Mouse (Mus musculus) skeletal muscle tissue, adult 2 months (tissue): ENCODE results near the gene Zbtb20.

Source experiments
- DNase-seq: peaks from one replicate; pipeline ENCODE4 v3.0.0-alpha.2; 2012; ENCODE audit warnings: low read depth, low spot score

Gene Zbtb20

DNA sequence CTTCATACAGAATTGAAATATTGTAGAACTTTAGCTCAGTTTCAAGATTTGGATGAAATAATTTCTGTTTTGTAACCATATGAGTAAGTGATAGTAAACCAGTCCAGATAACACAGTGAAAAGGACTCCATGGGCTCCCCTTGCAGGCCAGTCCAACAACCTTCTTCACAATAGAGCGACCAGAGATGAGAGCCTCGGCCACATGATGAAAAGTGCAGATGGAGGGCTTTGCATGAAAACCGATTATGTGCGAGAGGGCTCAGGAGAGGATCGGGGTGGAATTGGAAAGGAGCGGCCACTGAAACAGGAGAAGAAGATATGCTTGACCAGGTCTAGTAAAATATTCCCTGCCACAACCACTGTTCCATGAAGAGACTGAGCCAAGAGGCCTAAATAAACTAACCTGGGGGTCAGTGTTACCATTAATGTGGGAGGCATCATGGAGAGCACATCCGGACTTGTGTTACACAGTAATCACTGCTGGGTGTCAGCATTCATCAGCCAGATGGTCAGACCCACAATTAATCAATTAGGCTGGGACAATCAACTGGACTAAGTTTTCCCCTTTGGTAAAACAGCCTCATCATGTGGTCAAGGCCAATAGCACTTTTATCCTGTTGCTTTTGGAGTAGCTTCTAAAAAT, 485.3 kb downstream of the Zbtb20 start:
- DNase-seq = no peak

GRCm38 (mm10) chr16:43362651-43363300, 487.1 kb downstream of the Zbtb20 start:
- DNase-seq = peak; percentile 95

DNA sequence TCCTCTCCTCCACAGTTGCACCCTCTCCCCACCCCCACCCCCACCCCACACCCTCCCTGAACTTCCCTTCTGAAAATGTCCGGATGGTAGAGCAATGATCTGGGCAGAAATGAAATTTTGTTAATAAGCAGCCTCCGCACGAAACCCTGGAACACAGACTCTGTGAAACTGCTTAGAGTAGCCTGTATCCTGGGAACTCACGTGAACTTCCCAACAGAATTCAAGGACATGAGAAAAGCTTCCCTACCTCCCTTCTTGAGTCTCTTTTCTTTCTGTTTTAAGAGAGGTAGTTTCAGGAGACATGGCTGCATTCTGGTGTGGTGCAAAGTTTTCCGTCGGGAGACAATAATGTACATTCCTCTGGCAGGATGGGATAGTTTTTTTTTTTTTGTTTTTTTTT, 487.6 kb downstream of the Zbtb20 start:
- peak; percentile 24 for DNase-seq

GRCm38 (mm10) chr16:43363751-43364515, 488.3 kb downstream of the Zbtb20 start:
- peak; percentile 93 for DNase-seq

GRCm38 (mm10) chr16:43364516-43364910, 488.8 kb downstream of the Zbtb20 start:
- peak; percentile 40 for DNase-seq

DNA sequence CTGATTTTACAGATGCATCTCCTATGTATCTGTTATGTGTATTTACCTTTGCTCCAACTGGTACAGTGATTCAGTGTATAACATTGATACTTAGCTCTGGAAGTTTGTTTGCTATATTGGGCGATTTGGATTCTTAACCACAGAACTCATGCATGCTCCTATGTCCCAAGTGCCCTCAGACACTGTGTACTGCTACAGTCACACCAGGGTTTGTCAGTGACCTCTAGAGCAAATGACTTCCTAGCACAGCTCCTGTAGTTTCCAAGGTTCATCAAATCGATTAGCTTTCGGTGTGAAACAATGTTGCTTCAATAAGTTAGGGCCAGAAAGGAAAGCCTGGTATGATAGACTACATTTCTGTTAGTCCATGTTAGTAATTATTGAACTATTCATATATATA, 489.6 kb downstream of the Zbtb20 start:
- no peak for DNase-seq

DNA sequence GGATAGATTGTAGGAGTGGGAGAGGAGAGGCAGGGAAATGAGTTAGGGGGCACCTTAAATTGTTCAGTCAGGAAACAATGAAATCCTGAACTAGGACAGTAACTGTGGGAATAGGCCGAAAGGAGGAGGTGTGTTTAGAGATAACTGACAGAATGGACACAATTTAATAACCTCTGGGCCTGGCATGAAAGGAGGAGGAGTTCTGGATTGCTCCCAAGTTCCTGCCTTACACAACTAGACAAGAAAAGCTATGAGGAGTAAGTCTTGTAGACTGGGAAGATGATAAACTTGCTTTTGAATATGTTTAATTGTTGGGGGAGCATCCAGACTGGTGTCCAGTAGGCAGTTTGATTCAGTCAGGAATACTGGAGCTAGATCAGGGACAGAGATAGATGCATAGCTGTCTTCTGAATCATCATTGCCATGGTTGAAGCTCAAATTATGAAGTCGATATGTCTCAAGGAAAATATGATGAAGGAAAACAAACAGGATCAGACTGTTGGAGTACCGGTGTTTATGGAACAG, 494.9 kb downstream of the Zbtb20 start:
- no peak for DNase-seq

GRCm38 (mm10) chr16:43376782-43377181, 501.1 kb downstream of the Zbtb20 start:
- DNase-seq = no peak

- no peak for DNase-seq
Measured at GRCm38 (mm10) chr16:43379351-43380325, 504.0 kb downstream of the Zbtb20 start.

DNA sequence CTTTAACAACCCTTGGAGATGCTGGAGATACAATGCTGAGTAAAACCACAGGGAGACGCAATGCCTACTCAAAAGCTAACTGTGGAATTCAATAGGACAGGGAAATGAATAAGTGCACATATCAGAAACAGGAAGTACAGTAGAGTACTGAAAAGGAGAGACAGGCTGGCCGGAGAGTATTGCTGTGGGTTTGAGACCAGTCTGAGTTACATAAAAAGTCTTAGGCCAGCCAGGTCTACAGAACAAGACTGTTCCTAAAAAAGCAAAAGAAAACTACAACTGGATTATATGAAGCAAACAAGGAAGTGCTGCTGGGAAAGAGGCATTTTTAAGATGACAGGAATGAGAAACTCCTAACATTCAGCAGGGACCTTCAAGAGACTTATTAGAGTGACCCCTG, 505.5 kb downstream of the Zbtb20 start:
- no peak for DNase-seq

GRCm38 (mm10) chr16:43383149-43383740, 507.6 kb downstream of the Zbtb20 start:
- DNase-seq = peak; percentile 85

GRCm38 (mm10) chr16:43384953-43385619, 509.4 kb downstream of the Zbtb20 start:
- no peak for DNase-seq

- DNase-seq = no peak
Measured at GRCm38 (mm10) chr16:43385620-43386210, 510.0 kb downstream of the Zbtb20 start.

DNA sequence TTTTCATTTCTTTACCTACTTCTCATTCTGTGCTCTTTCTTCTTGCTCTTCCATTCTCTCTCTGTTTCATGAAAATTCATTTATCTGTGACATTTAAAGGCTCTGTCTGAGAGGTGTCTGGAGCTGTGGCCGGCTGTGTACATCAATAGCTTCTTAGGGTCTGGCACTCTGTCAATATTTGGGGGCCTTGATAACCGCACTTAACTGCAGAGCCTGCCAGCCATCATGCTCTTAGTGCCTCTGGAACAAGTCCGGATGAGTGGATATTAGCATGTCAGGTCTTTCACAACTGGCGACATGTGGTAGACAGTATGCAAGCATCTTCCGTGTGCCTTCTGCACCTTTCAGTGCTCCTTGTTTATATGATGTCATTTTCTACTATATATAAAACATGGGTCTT, 510.7 kb downstream of the Zbtb20 start:
- DNase-seq = no peak

- no peak for DNase-seq
Measured at GRCm38 (mm10) chr16:43388389-43388788, 512.7 kb downstream of the Zbtb20 start.

- no peak for DNase-seq
Measured at GRCm38 (mm10) chr16:43390387-43390786, 514.7 kb downstream of the Zbtb20 start.

- DNase-seq = peak; percentile 83
Measured at GRCm38 (mm10) chr16:43393382-43393781, 517.7 kb downstream of the Zbtb20 start.

GRCm38 (mm10) chr16:43394013-43394568, 518.4 kb downstream of the Zbtb20 start:
- no peak for DNase-seq

DNA sequence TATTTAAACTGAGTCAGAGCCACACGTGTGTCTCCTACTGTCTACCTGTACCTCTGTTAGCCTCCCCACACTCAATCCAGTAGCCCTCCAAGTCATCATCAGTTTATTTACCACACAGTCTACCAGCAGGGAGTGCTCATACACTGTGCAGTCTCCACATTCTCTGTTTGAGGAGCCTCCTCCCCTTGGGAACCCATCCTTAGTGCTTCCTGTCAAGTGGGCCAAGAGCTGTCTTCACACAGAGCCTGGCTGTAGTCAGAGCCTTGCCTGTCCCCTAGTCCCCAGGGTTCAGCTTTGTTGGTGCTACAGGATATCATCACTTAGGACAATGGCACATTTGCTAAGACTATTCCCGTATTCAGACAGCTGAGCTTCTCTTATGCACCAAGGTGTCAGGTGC, 519.1 kb downstream of the Zbtb20 start:
- DNase-seq = no peak
